Mouse (Mus musculus): ENCODE data around the gene Olfr1031. TPM values are rescaled to one million over a fixed set of nuclear protein-coding genes. Genes with fewer than 3 reads are reported as not detected.

The Olfr1031 gene
- not detected for polyA plus RNA-seq (2014; fragmentation: Illumina TruSeq; extraction: RNeasy Lipid Tissue Mini Kit (QIAGEN cat#74804); ENCODE audit: low read depth, low replicate concordance)

GRCm38 (mm10) chr2:85990004-85990403 lies at the start of gene Olfr1031:
Gene Olfr1031, plus strand, starts transcription at chr2:85990304.

DNA sequence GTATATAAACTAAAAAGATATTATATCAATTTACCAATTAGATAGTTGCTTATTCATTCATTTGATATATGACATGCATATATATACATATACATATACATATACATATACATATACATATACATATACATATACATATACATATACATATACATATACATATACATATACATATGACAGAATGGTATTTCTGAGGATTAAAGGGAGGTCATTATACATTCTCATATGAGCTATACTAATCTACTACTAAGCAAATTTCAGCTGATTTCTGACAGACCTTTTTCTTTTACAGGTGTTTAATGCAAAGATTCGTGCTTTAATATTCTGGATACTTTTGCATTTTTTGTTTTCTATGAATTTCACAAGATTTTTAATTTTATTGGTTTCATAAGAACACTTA lies 40.0 kb upstream of the Olfr1031 start, which contains the start of gene Olfr1028:
Gene Olfr1028, plus strand, starts transcription at position 301 of the 400 bp plus-strand sequence.

DNA sequence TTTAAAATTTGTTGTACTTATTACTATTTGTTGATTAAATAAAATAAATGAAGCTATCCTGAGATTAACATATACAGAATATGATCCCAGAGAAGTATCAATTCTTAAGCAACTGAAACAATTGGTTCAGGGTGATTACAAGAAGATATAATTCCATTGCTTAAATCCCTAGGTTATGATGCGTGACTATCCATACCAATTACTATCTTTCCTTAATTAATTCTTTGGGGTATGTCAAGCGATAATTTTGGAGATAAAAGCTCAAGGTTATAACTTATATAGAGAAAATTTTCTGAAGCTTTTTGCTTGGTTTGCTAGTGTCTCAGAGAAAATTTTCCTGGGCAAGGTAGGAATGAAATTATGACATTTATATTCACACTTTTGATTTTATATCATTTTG lies 16.5 kb upstream of the Olfr1031 start, which contains the start of gene Olfr1029:
Gene Olfr1029, plus strand, starts transcription at position 301 of the 400 bp plus-strand sequence.

GRCm38 (mm10) chr2:85978976-85979375 lies 11.1 kb upstream of the Olfr1031 start, which contains the start of gene Olfr1030:
Gene Olfr1030, plus strand, starts transcription at chr2:85979276.

DNA sequence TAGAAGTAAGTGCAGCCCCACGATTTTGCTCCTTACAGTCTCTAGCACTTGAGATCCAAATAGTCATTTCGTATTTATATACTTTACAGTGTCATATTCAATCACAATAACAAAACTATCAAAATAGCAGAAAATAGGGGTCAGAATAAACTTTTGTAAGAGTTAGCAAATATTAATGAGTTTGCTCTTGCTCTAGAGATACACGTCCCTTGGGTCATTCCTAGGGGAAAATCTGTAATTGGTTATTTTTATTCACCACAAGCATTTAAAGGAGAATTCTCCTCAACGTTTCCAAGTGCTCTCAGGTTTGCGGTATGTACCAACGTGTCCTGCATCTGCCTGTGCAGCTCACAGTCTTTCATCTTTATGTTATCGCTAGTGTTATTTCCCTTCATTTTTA lies 15.1 kb downstream of the Olfr1031 start, which contains the start of gene Olfr1032:
Gene Olfr1032, plus strand, starts transcription at position 301 of the 400 bp plus-strand sequence.

GRCm38 (mm10) chr2:86020406-86020805 lies 30.3 kb downstream of the Olfr1031 start, which contains the start of gene Olfr1033:
Gene Olfr1033, plus strand, starts transcription at chr2:86020633.

Other genes starting within 250 kb of the Olfr1031 start
- gene Olfr1012, start 227.5 kb upstream of the Olfr1031 start, polyA plus RNA-seq (2014; fragmentation: Illumina TruSeq; extraction: RNeasy Lipid Tissue Mini Kit (QIAGEN cat#74804); ENCODE audit: low read depth, low replicate concordance) = not detected
- gene Olfr1013, start 223.2 kb upstream of the Olfr1031 start, polyA plus RNA-seq (2014; fragmentation: Illumina TruSeq; extraction: RNeasy Lipid Tissue Mini Kit (QIAGEN cat#74804); ENCODE audit: low read depth, low replicate concordance) = not detected
- gene Olfr1014, start 217.6 kb upstream of the Olfr1031 start, polyA plus RNA-seq (2014; fragmentation: Illumina TruSeq; extraction: RNeasy Lipid Tissue Mini Kit (QIAGEN cat#74804); ENCODE audit: low read depth, low replicate concordance) = not detected
- gene Olfr1015, start 208.3 kb upstream of the Olfr1031 start, polyA plus RNA-seq (2014; fragmentation: Illumina TruSeq; extraction: RNeasy Lipid Tissue Mini Kit (QIAGEN cat#74804); ENCODE audit: low read depth, low replicate concordance) = not detected
- gene Olfr1016, start 187.8 kb upstream of the Olfr1031 start, polyA plus RNA-seq (2014; fragmentation: Illumina TruSeq; extraction: RNeasy Lipid Tissue Mini Kit (QIAGEN cat#74804); ENCODE audit: low read depth, low replicate concordance) = not detected
- not detected for gene Olfr1018, start 171.8 kb upstream of the Olfr1031 start, polyA plus RNA-seq (2014; fragmentation: Illumina TruSeq; extraction: RNeasy Lipid Tissue Mini Kit (QIAGEN cat#74804); ENCODE audit: low read depth, low replicate concordance)
- not detected for gene Olfr1019, start 144.8 kb upstream of the Olfr1031 start, polyA plus RNA-seq (2014; fragmentation: Illumina TruSeq; extraction: RNeasy Lipid Tissue Mini Kit (QIAGEN cat#74804); ENCODE audit: low read depth, low replicate concordance)
- gene Olfr1020, start 143.3 kb upstream of the Olfr1031 start, polyA plus RNA-seq (2014; fragmentation: Illumina TruSeq; extraction: RNeasy Lipid Tissue Mini Kit (QIAGEN cat#74804); ENCODE audit: low read depth, low replicate concordance) = not detected
- gene Olfr1022, start 121.7 kb upstream of the Olfr1031 start, polyA plus RNA-seq (2014; fragmentation: Illumina TruSeq; extraction: RNeasy Lipid Tissue Mini Kit (QIAGEN cat#74804); ENCODE audit: low read depth, low replicate concordance) = not detected
- gene Olfr1023, start 104.7 kb upstream of the Olfr1031 start, polyA plus RNA-seq (2014; fragmentation: Illumina TruSeq; extraction: RNeasy Lipid Tissue Mini Kit (QIAGEN cat#74804); ENCODE audit: low read depth, low replicate concordance) = not detected
- gene Olfr1024, start 85.3 kb upstream of the Olfr1031 start, polyA plus RNA-seq (2014; fragmentation: Illumina TruSeq; extraction: RNeasy Lipid Tissue Mini Kit (QIAGEN cat#74804); ENCODE audit: low read depth, low replicate concordance) = not detected
- not detected for gene Olfr1025-ps1, start 75.1 kb upstream of the Olfr1031 start, polyA plus RNA-seq (2014; fragmentation: Illumina TruSeq; extraction: RNeasy Lipid Tissue Mini Kit (QIAGEN cat#74804); ENCODE audit: low read depth, low replicate concordance)
- gene Olfr1026, start 68.7 kb upstream of the Olfr1031 start, polyA plus RNA-seq (2014; fragmentation: Illumina TruSeq; extraction: RNeasy Lipid Tissue Mini Kit (QIAGEN cat#74804); ENCODE audit: low read depth, low replicate concordance) = not detected
- gene Olfr1028, start 39.9 kb upstream of the Olfr1031 start, polyA plus RNA-seq (2014; fragmentation: Illumina TruSeq; extraction: RNeasy Lipid Tissue Mini Kit (QIAGEN cat#74804); ENCODE audit: low read depth, low replicate concordance) = not detected
- gene Olfr1029, start 16.4 kb upstream of the Olfr1031 start, polyA plus RNA-seq (2014; fragmentation: Illumina TruSeq; extraction: RNeasy Lipid Tissue Mini Kit (QIAGEN cat#74804); ENCODE audit: low read depth, low replicate concordance) = not detected
- gene Olfr1030, start 11.0 kb upstream of the Olfr1031 start, polyA plus RNA-seq (2014; fragmentation: Illumina TruSeq; extraction: RNeasy Lipid Tissue Mini Kit (QIAGEN cat#74804); ENCODE audit: low read depth, low replicate concordance) = not detected
- not detected for gene Olfr1032, start 15.2 kb downstream of the Olfr1031 start, polyA plus RNA-seq (2014; fragmentation: Illumina TruSeq; extraction: RNeasy Lipid Tissue Mini Kit (QIAGEN cat#74804); ENCODE audit: low read depth, low replicate concordance)
- 4.3 TPM for gene Olfr1033, start 30.3 kb downstream of the Olfr1031 start, polyA plus RNA-seq (2014; fragmentation: Illumina TruSeq; extraction: RNeasy Lipid Tissue Mini Kit (QIAGEN cat#74804); ENCODE audit: low read depth, low replicate concordance)
- 0.69 TPM for gene Olfr1034, start 55.6 kb downstream of the Olfr1031 start, polyA plus RNA-seq (2014; fragmentation: Illumina TruSeq; extraction: RNeasy Lipid Tissue Mini Kit (QIAGEN cat#74804); ENCODE audit: low read depth, low replicate concordance)
- not detected for gene Olfr1036, start 83.7 kb downstream of the Olfr1031 start, polyA plus RNA-seq (2014; fragmentation: Illumina TruSeq; extraction: RNeasy Lipid Tissue Mini Kit (QIAGEN cat#74804); ENCODE audit: low read depth, low replicate concordance)
- not detected for gene Olfr1037, start 97.1 kb downstream of the Olfr1031 start, polyA plus RNA-seq (2014; fragmentation: Illumina TruSeq; extraction: RNeasy Lipid Tissue Mini Kit (QIAGEN cat#74804); ENCODE audit: low read depth, low replicate concordance)
- not detected for gene Olfr1039, start 145.6 kb downstream of the Olfr1031 start, polyA plus RNA-seq (2014; fragmentation: Illumina TruSeq; extraction: RNeasy Lipid Tissue Mini Kit (QIAGEN cat#74804); ENCODE audit: low read depth, low replicate concordance)
- not detected for gene Olfr1040, start 156.4 kb downstream of the Olfr1031 start, polyA plus RNA-seq (2014; fragmentation: Illumina TruSeq; extraction: RNeasy Lipid Tissue Mini Kit (QIAGEN cat#74804); ENCODE audit: low read depth, low replicate concordance)
- gene Olfr1042, start 171.5 kb downstream of the Olfr1031 start, polyA plus RNA-seq (2014; fragmentation: Illumina TruSeq; extraction: RNeasy Lipid Tissue Mini Kit (QIAGEN cat#74804); ENCODE audit: low read depth, low replicate concordance) = not detected
- gene Olfr1043, start 177.2 kb downstream of the Olfr1031 start, polyA plus RNA-seq (2014; fragmentation: Illumina TruSeq; extraction: RNeasy Lipid Tissue Mini Kit (QIAGEN cat#74804); ENCODE audit: low read depth, low replicate concordance) = not detected
- gene Olfr1044, start 187.5 kb downstream of the Olfr1031 start, polyA plus RNA-seq (2014; fragmentation: Illumina TruSeq; extraction: RNeasy Lipid Tissue Mini Kit (QIAGEN cat#74804); ENCODE audit: low read depth, low replicate concordance) = not detected
- gene Olfr52, start 195.4 kb downstream of the Olfr1031 start, polyA plus RNA-seq (2014; fragmentation: Illumina TruSeq; extraction: RNeasy Lipid Tissue Mini Kit (QIAGEN cat#74804); ENCODE audit: low read depth, low replicate concordance) = not detected
- gene Olfr1045, start 212.7 kb downstream of the Olfr1031 start, polyA plus RNA-seq (2014; fragmentation: Illumina TruSeq; extraction: RNeasy Lipid Tissue Mini Kit (QIAGEN cat#74804); ENCODE audit: low read depth, low replicate concordance) = not detected
- gene Olfr1046, start 229.0 kb downstream of the Olfr1031 start, polyA plus RNA-seq (2014; fragmentation: Illumina TruSeq; extraction: RNeasy Lipid Tissue Mini Kit (QIAGEN cat#74804); ENCODE audit: low read depth, low replicate concordance) = not detected
- not detected for gene Olfr1047, start 241.1 kb downstream of the Olfr1031 start, polyA plus RNA-seq (2014; fragmentation: Illumina TruSeq; extraction: RNeasy Lipid Tissue Mini Kit (QIAGEN cat#74804); ENCODE audit: low read depth, low replicate concordance)
- not detected for gene Olfr1048, start 250.0 kb downstream of the Olfr1031 start, polyA plus RNA-seq (2014; fragmentation: Illumina TruSeq; extraction: RNeasy Lipid Tissue Mini Kit (QIAGEN cat#74804); ENCODE audit: low read depth, low replicate concordance)

Measured in kidney, adult 10 weeks (tissue).